ENCODE assay signal across 8 mouse cellular contexts in the genomic region with DNA sequence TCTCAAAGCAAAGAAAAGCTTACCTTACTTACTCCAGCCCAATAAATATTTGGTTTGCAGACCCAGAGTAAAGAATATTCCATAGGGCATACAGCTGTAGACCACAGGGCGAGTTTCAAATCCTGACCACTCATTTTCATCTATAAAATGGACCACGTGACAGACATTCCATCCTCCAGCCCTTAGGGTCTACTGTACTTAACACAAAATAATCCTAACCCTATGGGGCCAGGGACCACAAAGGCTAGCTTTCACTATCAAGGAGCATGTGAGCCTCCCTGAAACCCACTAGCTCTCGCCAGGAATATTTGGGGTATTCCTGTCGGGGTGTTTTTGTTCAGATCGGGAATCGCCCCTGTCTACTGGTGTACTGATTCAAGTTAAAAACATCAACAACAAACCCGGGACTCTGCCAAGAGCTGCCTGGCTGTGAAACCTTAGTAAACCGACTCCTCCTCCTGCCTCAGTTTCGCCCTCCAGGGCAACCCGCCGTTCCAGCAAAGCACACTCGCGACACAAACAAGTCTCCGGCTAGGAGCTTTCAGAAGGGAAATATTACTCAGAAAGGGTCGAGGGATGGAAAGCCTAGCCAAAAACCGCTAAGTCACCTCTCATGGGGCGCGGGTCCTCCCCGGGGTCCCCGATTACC. TPM values are rescaled to one million over a fixed set of nuclear protein-coding genes. Genes with fewer than 3 reads are reported as not detected.
DNase-seq lines count a peak whose midpoint lies in the region; ATAC-seq and TF ChIP-seq lines count a peak whose summit lies in the region.

No protein-coding gene starts in this region.

- H3K4me3 ChIP-seq in liver, adult 2 months (ENCODE audit: insufficient read depth, low read depth, low read length) = peak overlapping the region; percentile 70
- peak overlapping the region; percentile 77 for H3K4me3 ChIP-seq in embryonic facial prominence, embryonic 10.5 days
- H3K4me3 ChIP-seq in intestine, embryonic 16.5 days (ENCODE audit: low read length) = peak overlapping the region; percentile 74
- H3K4me3 ChIP-seq in neural tube, embryonic 13.5 days = peak overlapping the region; percentile 64

- peak overlapping the region; percentile 71 for H3K9ac ChIP-seq in liver, adult 2 months (ENCODE audit: low read depth, low read length)
- H3K9ac ChIP-seq in intestine, embryonic 16.5 days (ENCODE audit: low read depth, low read length) = peak overlapping the region; percentile 82
- H3K9ac ChIP-seq in neural tube, embryonic 13.5 days = peak overlapping the region; percentile 74

- H3K9me3 ChIP-seq in embryonic facial prominence, embryonic 10.5 days = no peaks in the 10 kb centered on the region
- no peaks in the 10 kb centered on the region for H3K9me3 ChIP-seq in intestine, embryonic 16.5 days (ENCODE audit: control insufficient read depth, low read length)
- no peaks in the 10 kb centered on the region for H3K9me3 ChIP-seq in neural tube, embryonic 13.5 days

- ATAC-seq in intestine, embryonic 16.5 days = peak; percentile 49
- ATAC-seq in neural tube, embryonic 13.5 days (ENCODE audit: low read depth) = peak; percentile 60

- DNase-seq in liver, adult 2 months (ENCODE audit: extremely low read depth, low read depth, low spot score) = peak; percentile 54
- DNase-seq in liver = no peak
- no peak for DNase-seq in embryonic facial prominence, embryonic 10.5 days (ENCODE audit: low spot score)
- no peak for DNase-seq in spleen, postnatal 4 days (ENCODE audit: low spot score in 2 of 2)
- no peak for DNase-seq in cerebellum, adult 11-12 months
- DNase-seq in layer of hippocampus, postnatal 25 days (ENCODE audit: extremely low spot score in 1 of 2, low spot score in 1 of 2) = no peak

- WGBS in liver, adult 2 months = 4% methylated on average over 20 of the region's 20 CpGs
- WGBS in embryonic facial prominence, embryonic 10.5 days = 4% methylated on average over 20 of the region's 20 CpGs
- 3% methylated on average over 20 of the region's 20 CpGs for WGBS in intestine, embryonic 16.5 days
- WGBS in neural tube, embryonic 13.5 days = 3% methylated on average over 20 of the region's 20 CpGs

- peaks cover 4% of the 10 kb centered on the region; the same call in 1 of the 2 replicates for H3K4me1 ChIP-seq in liver, adult 2 months (ENCODE audit: control insufficient read depth, insufficient read depth, low read length)
- H3K4me1 ChIP-seq in embryonic facial prominence, embryonic 10.5 days = peaks cover 24% of the 10 kb centered on the region
- H3K4me1 ChIP-seq in intestine, embryonic 16.5 days (ENCODE audit: control insufficient read depth, insufficient read depth, low read length) = peaks cover 3% of the 10 kb centered on the region; the same call in 1 of the 2 replicates
- peaks cover 24% of the 10 kb centered on the region for H3K4me1 ChIP-seq in neural tube, embryonic 13.5 days (replicated peaks)

- H3K4me2 ChIP-seq in intestine, embryonic 16.5 days (ENCODE audit: low read depth, low read length) = peak overlapping the region; percentile 70
- peak overlapping the region; percentile 73 for H3K4me2 ChIP-seq in neural tube, embryonic 13.5 days

- peaks cover 2% of the 10 kb centered on the region; the same call in 1 of the 2 replicates for H3K79me2 ChIP-seq in liver, adult 2 months (ENCODE audit: control insufficient read depth, insufficient read depth, low read length)

- TF ChIP-seq CTCF in liver, adult 2 months (IDR thresholded peaks at IDR 0.05; ENCODE audit: low read depth, low read length) = no peak

- H3K27ac ChIP-seq in liver, adult 2 months (replicated peaks; ENCODE audit: insufficient read depth, low read depth, low read length) = peak overlapping the region; percentile 64
- H3K27ac ChIP-seq in embryonic facial prominence, embryonic 10.5 days (replicated peaks) = peak overlapping the region; percentile 86
- H3K27ac ChIP-seq in intestine, embryonic 16.5 days (ENCODE audit: low read length) = peak overlapping the region; percentile 46; the same call in 1 of the 2 replicates
- peak overlapping the region; percentile 65 for H3K27ac ChIP-seq in neural tube, embryonic 13.5 days (replicated peaks)

- H3K27me3 ChIP-seq in liver, adult 2 months (ENCODE audit: control insufficient read depth, insufficient read depth, low read length) = no peaks in the 10 kb centered on the region
- H3K27me3 ChIP-seq in embryonic facial prominence, embryonic 10.5 days (replicated peaks; ENCODE audit: low read depth, poor library complexity, severe bottlenecking) = no peaks in the 10 kb centered on the region
- no peaks in the 10 kb centered on the region for H3K27me3 ChIP-seq in intestine, embryonic 16.5 days (replicated peaks; ENCODE audit: control insufficient read depth, insufficient read depth, low read length)
- H3K27me3 ChIP-seq in neural tube, embryonic 13.5 days = no peaks in the 10 kb centered on the region

- TF ChIP-seq POLR2A in liver, adult 2 months (IDR thresholded peaks at IDR 0.05; ENCODE audit: extremely low read depth, insufficient read depth, low read length) = no peak

- H3K36me3 ChIP-seq in liver, adult 2 months (ENCODE audit: control insufficient read depth, insufficient read depth, low read length) = no peaks in the 10 kb centered on the region
- no peaks in the 10 kb centered on the region for H3K36me3 ChIP-seq in embryonic facial prominence, embryonic 10.5 days (replicated peaks)
- no peaks in the 10 kb centered on the region for H3K36me3 ChIP-seq in intestine, embryonic 16.5 days (ENCODE audit: control insufficient read depth, insufficient read depth, low read length)
- no peaks in the 10 kb centered on the region for H3K36me3 ChIP-seq in neural tube, embryonic 13.5 days

RNA-seq across cellular contexts. Expression of a gene that starts 0.5 kb away (rescaled TPM):
- 59.6 and 60.6 TPM in 2 replicates for total RNA-seq in liver, adult 2 months (2014; rRNA removed)
- polyA plus RNA-seq in liver, adult 2 months (2012; rRNA removed) = 33.5 and 48.5 TPM in 2 replicates
- polyA plus RNA-seq in embryonic facial prominence, embryonic 10.5 days (2016; fragmentation: Nextera tagmentation; extraction: Ambion mirVana) = 42.7 and 45.6 TPM in 2 replicates
- 92.4 and 100 TPM in 2 replicates for polyA plus RNA-seq in intestine, embryonic 16.5 days (2015; fragmentation: Nextera tagmentation; extraction: Ambion mirVana)
- 89.2 and 92.1 TPM in 2 replicates for polyA plus RNA-seq in neural tube, embryonic 13.5 days (2015; fragmentation: Nextera tagmentation; extraction: Ambion mirVana)
- 100 to 1,000 TPM in 1 of 2 experiments, 10 to 100 TPM in 1; 98.6 to 102 TPM for total RNA-seq in layer of hippocampus, postnatal 25 days (2021)

RNA-seq across cellular contexts. Expression of a gene that starts 29.8 kb away (rescaled TPM):
- total RNA-seq in liver, adult 2 months (2014; rRNA removed) = 16.6 and 18.6 TPM in 2 replicates
- polyA plus RNA-seq in liver, adult 2 months (2012; rRNA removed) = 6.8 and 7.8 TPM in 2 replicates
- 28.4 and 31.3 TPM in 2 replicates for polyA plus RNA-seq in embryonic facial prominence, embryonic 10.5 days (2016; fragmentation: Nextera tagmentation; extraction: Ambion mirVana)
- 31.3 and 32.1 TPM in 2 replicates for polyA plus RNA-seq in intestine, embryonic 16.5 days (2015; fragmentation: Nextera tagmentation; extraction: Ambion mirVana)
- polyA plus RNA-seq in neural tube, embryonic 13.5 days (2015; fragmentation: Nextera tagmentation; extraction: Ambion mirVana) = 29.5 and 32.3 TPM in 2 replicates
- total RNA-seq in layer of hippocampus, postnatal 25 days (2021) = 10 to 100 TPM; 25.6 to 27.1 TPM
